Mouse (Mus musculus) forebrain, embryonic 13.5 days (tissue): ENCODE measurements at regions not wholly inside any gene's neighbourhood (a gene's known extent, or its start where the extent isn't known, plus 50 kb on each side); places are given as distances from the start of the nearest gene placed in this dataset.

Experiments
- ATAC-seq: fragments of 200-750 bp; cut with Nextera tagmentation; 2 replicates; pipeline ENCODE4 v1.8.0; 2017
- H3K27ac ChIP-seq: fragments of 300-500 bp; sonication (generic); 2 replicates; pipeline ENCODE4 v1.5.1; 2015; ENCODE audit warnings: inconsistent platforms, mild to moderate bottlenecking, moderate library complexity
- H3K27me3 ChIP-seq: fragments of 300-500 bp; sonication (generic); 2 replicates; pipeline ENCODE4 v1.6.1; 2015; ENCODE audit warnings: mild to moderate bottlenecking, inconsistent platforms
- H3K36me3 ChIP-seq: fragments of 300-500 bp; sonication (generic); 2 replicates; pipeline ENCODE4 v1.6.1; 2015; ENCODE audit warnings: mild to moderate bottlenecking, inconsistent platforms; ENCODE audit not compliant: poor library complexity, severe bottlenecking
- H3K4me1 ChIP-seq: fragments of 300-500 bp; sonication (generic); 2 replicates; pipeline ENCODE4 v1.6.1; 2015; ENCODE audit warnings: inconsistent platforms
- H3K4me2 ChIP-seq: fragments of 300-500 bp; sonication (generic); 2 replicates; pipeline ENCODE4 v1.6.1; 2015; ENCODE audit warnings: inconsistent platforms, mild to moderate bottlenecking, moderate library complexity
- H3K4me3 ChIP-seq: fragments of 300-500 bp; sonication (generic); 2 replicates; pipeline ENCODE4 v1.5.1; 2015; ENCODE audit warnings: mild to moderate bottlenecking, inconsistent platforms
- H3K9ac ChIP-seq: fragments of 300-500 bp; sonication (generic); 2 replicates; pipeline ENCODE4 v1.6.1; 2015; ENCODE audit warnings: mild to moderate bottlenecking, inconsistent platforms
- H3K9me3 ChIP-seq: fragments of 300-500 bp; sonication (generic); replicated peaks from 2 replicates; pipeline ENCODE4 v1.6.1; 2016; ENCODE audit warnings: inconsistent platforms
- WGBS: fragments of 180-500 bp; shearing (Covaris S2); methylation state at CpG from one replicate; pipeline ENCODE4 v1.1.7; 2015; 5-methylcytosine and 5-hydroxymethylcytosine counted together

- no peaks in the 10 kb centered on the region for H3K27me3 ChIP-seq
- H3K4me1 ChIP-seq, result peaks cover 8% of the 10 kb centered on the region; the same call in 1 of the 2 replicates
- WGBS, result 38% methylated on average over 17 of the region's 17 CpGs
- no peak overlapping the region for H3K9ac ChIP-seq
- no peak overlapping the region for H3K4me2 ChIP-seq
- H3K9me3 ChIP-seq, result no peaks in the 10 kb centered on the region
- H3K4me3 ChIP-seq, result no peak overlapping the region
- ATAC-seq, result no peak
- no peak overlapping the region for H3K27ac ChIP-seq
- no peaks in the 10 kb centered on the region for H3K36me3 ChIP-seq
Measured at GRCm38 (mm10) chr12:56275556-56276242, 70.0 kb downstream of the Mbip start.

DNA sequence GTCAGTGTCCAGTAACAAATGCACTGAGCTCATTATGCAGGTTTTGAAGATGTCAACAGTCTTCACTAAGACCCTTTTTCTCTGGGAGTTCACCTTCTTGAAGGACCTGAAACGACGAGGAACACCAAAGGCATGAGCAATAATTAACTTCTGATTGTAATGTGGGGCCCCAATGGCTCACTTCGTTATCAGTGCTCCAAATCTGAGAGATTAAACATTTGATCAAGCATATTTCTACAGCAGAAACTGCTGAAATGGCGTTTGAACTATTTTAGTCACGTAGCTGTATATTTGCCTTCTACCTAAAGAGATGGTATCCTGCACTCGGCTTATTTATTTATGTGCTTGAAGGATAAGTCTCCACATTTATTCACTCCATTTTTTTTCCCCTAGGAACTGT, 80.6 kb downstream of the Mbip start:
- Histone ChIP-seq H3K4me3 (no peak overlapping the region), H3K9me3 (no peaks in the 10 kb centered on the region), H3K27ac (no peak overlapping the region), H3K36me3 (no peaks in the 10 kb centered on the region), H3K4me2 (no peak overlapping the region), H3K4me1 (no peaks in the 10 kb centered on the region), H3K27me3 (no peaks in the 10 kb centered on the region), H3K9ac (no peak overlapping the region)
- 74% methylated on average over 6 of the region's 6 CpGs for WGBS
- ATAC-seq, result no peak

DNA sequence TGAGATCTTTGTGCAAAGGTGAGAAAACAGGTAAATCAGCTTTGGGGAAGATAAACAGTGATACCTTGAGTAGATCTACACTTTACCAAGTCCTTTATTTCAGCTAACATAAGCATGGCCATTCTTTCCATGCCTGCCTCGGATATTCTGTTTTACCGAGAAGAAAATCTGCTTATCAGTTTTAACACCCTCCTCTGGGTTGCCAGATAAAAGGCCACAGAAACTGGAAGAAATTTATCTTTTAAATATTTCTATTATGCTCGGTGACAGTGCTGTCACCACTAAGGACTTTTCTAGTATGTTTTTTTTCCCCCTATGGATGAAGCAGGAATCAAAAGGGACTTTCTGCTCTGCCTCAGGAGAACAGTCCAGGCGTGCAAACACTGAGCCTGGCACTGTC, 84.2 kb downstream of the Mbip start:
- Histone ChIP-seq H3K36me3 (no peaks in the 10 kb centered on the region), H3K4me3 (no peak overlapping the region), H3K27ac (no peak overlapping the region), H3K4me1 (peaks cover 11% of the 10 kb centered on the region), H3K9ac (no peak overlapping the region), H3K4me2 (no peak overlapping the region), H3K9me3 (no peaks in the 10 kb centered on the region), H3K27me3 (no peaks in the 10 kb centered on the region)
- ATAC-seq, result no peak
- WGBS, result 81% methylated on average over 4 of the region's 4 CpGs

DNA sequence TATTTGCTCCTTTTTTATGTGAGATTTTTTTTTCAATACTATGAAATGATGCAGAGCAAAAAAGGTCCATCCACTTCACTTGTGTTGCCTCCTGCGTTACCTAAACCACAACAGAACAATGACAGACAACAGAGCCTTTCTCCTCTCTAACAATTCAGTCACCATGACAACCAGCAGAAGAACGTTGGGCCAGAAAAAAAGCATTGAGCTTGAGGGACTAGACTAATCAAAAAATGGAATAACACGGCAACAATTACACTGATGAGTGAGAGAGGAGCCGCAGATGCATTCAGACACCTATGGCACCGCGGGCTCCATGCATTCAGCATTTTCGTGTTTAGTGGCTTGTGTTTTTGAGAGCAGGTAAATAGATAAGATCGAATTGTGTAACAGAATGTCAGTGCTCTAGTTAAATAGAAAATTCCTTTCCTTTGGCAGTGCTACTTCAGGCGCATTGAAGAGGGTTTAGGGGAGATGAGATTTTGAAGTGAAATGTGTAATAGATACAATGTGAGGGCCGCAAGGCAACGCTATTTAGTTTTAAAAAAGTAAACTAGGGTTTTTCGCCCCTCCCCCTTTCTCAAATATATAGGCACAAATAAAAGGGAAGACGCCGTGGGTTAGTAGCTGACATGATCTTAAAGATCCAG, 87.2 kb downstream of the Mbip start:
- Histone ChIP-seq H3K4me2 (peak overlapping the region; percentile 37; the same call in 1 of the 2 replicates), H3K9me3 (no peaks in the 10 kb centered on the region), H3K4me1 (peaks cover 12% of the 10 kb centered on the region), H3K9ac (no peak overlapping the region), H3K4me3 (no peak overlapping the region), H3K27me3 (no peaks in the 10 kb centered on the region), H3K27ac (peak overlapping the region; percentile 53), H3K36me3 (no peaks in the 10 kb centered on the region)
- 29% methylated on average over 14 of the region's 14 CpGs for WGBS
- peak; percentile 71 for ATAC-seq

DNA sequence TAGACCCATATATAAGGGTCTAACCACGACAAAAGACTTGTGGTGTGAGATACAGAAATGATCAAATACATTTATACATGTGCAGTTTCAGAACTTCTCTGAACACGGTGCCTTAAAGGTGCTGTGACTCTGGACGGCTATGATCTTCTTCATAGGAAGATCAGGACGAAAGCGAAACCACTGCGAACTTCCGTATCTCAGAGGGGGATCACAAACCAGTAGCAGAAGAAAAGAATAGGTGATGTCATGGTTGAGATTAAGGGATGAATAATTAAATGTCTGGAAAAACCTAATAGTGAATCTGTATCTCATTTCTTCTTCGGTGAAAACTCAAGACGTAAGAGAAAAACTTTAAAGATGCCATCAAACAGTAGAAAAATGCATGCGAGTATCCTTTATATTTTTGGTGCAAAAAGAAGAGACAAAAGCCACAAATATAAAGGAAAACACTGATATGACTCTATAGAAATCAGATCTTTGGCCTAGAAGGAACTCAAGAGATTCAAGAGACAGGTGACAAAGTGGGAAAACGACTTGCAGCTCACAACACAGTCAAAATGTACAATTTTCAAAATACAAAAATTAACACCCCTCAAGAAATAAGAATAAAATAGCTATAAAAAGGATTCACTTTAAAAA, 89.3 kb downstream of the Mbip start:
- ATAC-seq, result no peak
- no peak overlapping the region for H3K27ac ChIP-seq
- H3K27me3 ChIP-seq, result no peaks in the 10 kb centered on the region
- no peak overlapping the region for H3K4me3 ChIP-seq
- H3K4me1 ChIP-seq, result peaks cover 23% of the 10 kb centered on the region
- H3K9me3 ChIP-seq, result no peaks in the 10 kb centered on the region
- no peak overlapping the region for H3K4me2 ChIP-seq
- 92% methylated on average over 11 of the region's 11 CpGs for WGBS
- no peaks in the 10 kb centered on the region for H3K36me3 ChIP-seq
- no peak overlapping the region for H3K9ac ChIP-seq

DNA sequence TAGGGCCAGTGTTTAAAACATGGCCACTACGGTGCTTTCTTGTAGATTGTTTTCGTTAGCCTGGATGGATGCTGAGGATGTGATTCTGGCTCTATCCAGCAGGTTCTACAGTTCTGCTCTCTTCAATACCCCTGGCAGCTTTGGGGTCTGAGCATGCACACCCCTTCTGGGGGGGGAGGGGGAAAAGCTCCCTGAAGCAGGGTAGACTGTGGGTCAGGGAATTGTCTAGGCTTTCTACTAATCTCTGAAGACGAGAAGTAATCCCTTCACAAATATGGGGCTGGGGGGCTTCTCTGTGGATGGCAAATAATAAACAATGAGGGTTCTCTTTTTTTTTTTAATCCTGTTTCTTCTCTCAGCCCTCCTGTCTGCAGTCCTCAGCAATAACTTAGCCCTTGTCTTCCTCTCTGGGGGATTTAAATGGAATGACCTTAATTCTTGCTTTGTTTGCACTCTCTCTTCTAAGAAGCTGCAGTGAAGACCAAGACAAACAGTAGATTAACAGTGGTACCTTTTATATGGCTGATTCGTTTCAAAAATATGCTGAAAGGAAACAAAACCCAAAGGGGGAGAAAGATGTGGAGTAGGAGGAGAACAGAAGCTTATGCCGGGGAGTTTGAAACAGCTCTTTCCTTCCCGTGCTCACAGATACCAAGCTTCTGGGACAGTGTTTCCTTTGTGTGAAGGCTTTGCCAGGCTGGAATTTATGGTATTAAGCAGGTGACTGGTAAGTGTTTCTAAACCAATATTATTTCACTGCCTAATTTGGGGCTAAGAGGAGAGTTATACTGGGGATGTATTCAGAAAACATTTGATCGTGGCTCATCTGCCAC, 92.9 kb downstream of the Mbip start:
- H3K9ac ChIP-seq, result no peak overlapping the region
- H3K27me3 ChIP-seq, result no peaks in the 10 kb centered on the region
- no peak overlapping the region for H3K27ac ChIP-seq
- no peak overlapping the region for H3K4me2 ChIP-seq
- H3K4me1 ChIP-seq, result peaks cover 12% of the 10 kb centered on the region
- H3K36me3 ChIP-seq, result no peaks in the 10 kb centered on the region
- ATAC-seq, result no peak
- H3K4me3 ChIP-seq, result no peak overlapping the region
- 24% methylated on average over 7 of the region's 7 CpGs for WGBS
- H3K9me3 ChIP-seq, result no peaks in the 10 kb centered on the region

GRCm38 (mm10) chr12:56250262-56250661, 95.4 kb downstream of the Mbip start:
- Histone ChIP-seq H3K9me3 (no peaks in the 10 kb centered on the region), H3K27ac (no peak overlapping the region), H3K4me1 (peaks cover 12% of the 10 kb centered on the region), H3K27me3 (no peaks in the 10 kb centered on the region), H3K4me3 (no peak overlapping the region), H3K9ac (no peak overlapping the region), H3K4me2 (no peak overlapping the region), H3K36me3 (no peaks in the 10 kb centered on the region)
- WGBS, result 8% methylated on average over 3 of the region's 3 CpGs
- ATAC-seq, result no peak

GRCm38 (mm10) chr12:56246406-56246805, 99.3 kb downstream of the Mbip start:
- H3K36me3 ChIP-seq, result no peaks in the 10 kb centered on the region
- H3K4me1 ChIP-seq, result no peaks in the 10 kb centered on the region
- WGBS, result 91% methylated on average over 7 of the region's 7 CpGs
- no peak for ATAC-seq
- no peak overlapping the region for H3K9ac ChIP-seq
- no peak overlapping the region for H3K4me2 ChIP-seq
- no peak overlapping the region for H3K4me3 ChIP-seq
- H3K27ac ChIP-seq, result no peak overlapping the region
- H3K9me3 ChIP-seq, result no peaks in the 10 kb centered on the region
- peaks cover 3% of the 10 kb centered on the region; the same call in 1 of the 2 replicates for H3K27me3 ChIP-seq

DNA sequence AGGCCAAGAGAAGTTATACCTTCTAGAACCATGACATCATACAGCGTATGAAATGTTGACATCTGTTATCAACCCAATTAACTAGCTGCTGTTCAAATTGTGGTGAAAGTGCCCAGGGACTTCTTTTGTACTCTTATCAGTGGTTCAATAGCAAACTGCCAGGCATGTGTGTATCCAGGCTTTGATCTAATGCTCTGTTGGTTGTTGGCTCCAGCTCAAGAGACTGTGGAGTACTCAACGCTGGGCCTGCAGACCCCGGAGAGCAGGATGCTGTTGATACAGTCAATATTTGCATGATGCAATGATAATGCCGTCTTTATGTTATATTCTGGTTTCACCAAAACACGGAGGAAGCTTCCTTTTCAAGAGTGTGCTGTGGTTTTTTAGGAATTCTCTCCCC, 102.9 kb downstream of the Mbip start:
- Histone ChIP-seq H3K36me3 (no peaks in the 10 kb centered on the region), H3K27me3 (peaks cover 3% of the 10 kb centered on the region; the same call in 1 of the 2 replicates), H3K9me3 (no peaks in the 10 kb centered on the region), H3K4me3 (no peak overlapping the region), H3K4me1 (no peaks in the 10 kb centered on the region), H3K4me2 (no peak overlapping the region), H3K9ac (no peak overlapping the region), H3K27ac (no peak overlapping the region)
- 61% methylated on average over 5 of the region's 5 CpGs for WGBS
- no peak for ATAC-seq

GRCm38 (mm10) chr12:56241735-56242134, 104.0 kb downstream of the Mbip start:
- no peak overlapping the region for H3K27ac ChIP-seq
- H3K9ac ChIP-seq, result no peak overlapping the region
- no peaks in the 10 kb centered on the region for H3K9me3 ChIP-seq
- no peak overlapping the region for H3K4me2 ChIP-seq
- H3K4me1 ChIP-seq, result no peaks in the 10 kb centered on the region
- WGBS, result 20% methylated on average over 5 of the region's 5 CpGs
- no peaks in the 10 kb centered on the region for H3K36me3 ChIP-seq
- no peak for ATAC-seq
- H3K4me3 ChIP-seq, result no peak overlapping the region
- peaks cover 3% of the 10 kb centered on the region; the same call in 1 of the 2 replicates for H3K27me3 ChIP-seq

- Histone ChIP-seq H3K9ac (no peak overlapping the region), H3K27ac (no peak overlapping the region), H3K36me3 (no peaks in the 10 kb centered on the region), H3K4me1 (no peaks in the 10 kb centered on the region), H3K4me3 (no peak overlapping the region), H3K9me3 (no peaks in the 10 kb centered on the region), H3K4me2 (no peak overlapping the region), H3K27me3 (peaks cover 3% of the 10 kb centered on the region; the same call in 1 of the 2 replicates)
- 72% methylated on average over 12 of the region's 12 CpGs for WGBS
- no peak for ATAC-seq
Measured at GRCm38 (mm10) chr12:56240206-56240605, 105.5 kb downstream of the Mbip start.

DNA sequence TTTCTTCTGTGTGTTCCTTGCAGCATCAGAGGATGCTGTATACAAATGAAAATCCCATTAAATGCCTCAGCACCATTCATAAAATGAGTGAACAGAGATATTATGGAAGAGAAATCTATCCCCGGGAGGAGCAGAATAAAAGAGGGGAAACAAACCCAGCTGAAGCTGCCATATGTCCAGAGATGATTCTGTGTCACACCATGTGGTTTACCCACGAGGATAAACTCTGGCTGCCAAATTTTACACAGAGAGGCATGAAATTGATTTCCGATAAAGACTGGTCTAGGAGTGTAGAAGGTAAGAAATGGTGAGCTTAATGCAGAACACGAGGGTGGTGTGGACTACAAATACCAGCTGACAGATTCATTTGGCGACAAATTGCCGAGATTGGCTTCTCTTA, 111.1 kb downstream of the Mbip start:
- Histone ChIP-seq H3K4me1 (no peaks in the 10 kb centered on the region), H3K27ac (no peak overlapping the region), H3K4me2 (no peak overlapping the region), H3K9ac (no peak overlapping the region), H3K9me3 (peaks cover 4% of the 10 kb centered on the region; the same call in 1 of the 2 replicates), H3K4me3 (no peak overlapping the region), H3K27me3 (no peaks in the 10 kb centered on the region), H3K36me3 (no peaks in the 10 kb centered on the region)
- 69% methylated on average over 6 of the region's 6 CpGs for WGBS
- ATAC-seq, result peak; percentile 86
